In the genomic region with DNA sequence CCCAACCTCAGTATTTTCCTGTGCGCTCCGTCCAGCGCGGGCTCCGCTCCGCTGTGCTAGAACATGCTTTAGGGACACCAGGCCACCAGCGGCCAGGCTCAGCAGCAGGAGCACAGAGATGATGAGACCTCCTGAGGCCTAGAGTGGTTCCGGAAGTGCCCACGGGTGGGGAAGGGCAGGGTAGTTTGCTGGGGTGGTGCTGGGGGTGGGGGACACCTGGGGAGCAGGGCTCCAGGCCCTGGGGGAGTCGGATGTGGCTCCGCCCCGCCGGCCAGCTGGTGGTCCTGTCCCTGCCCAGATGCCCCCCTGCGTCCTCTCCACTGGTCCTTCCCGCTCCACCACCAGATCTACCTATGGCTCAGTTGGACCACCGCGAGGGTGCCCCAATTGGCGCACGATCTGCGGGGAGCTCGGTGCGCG, we compare ENCODE assay signal across 7 mouse cellular contexts. TPM values are rescaled to one million over a fixed set of nuclear protein-coding genes. Genes with fewer than 3 reads are reported as not detected.
DNase-seq lines count a peak whose midpoint lies in the region; ATAC-seq and TF ChIP-seq lines count a peak whose summit lies in the region.

No protein-coding gene starts in this region.

- H3K9me3 ChIP-seq in hindbrain, embryonic 16.5 days (ENCODE audit: control insufficient read depth, low read length), result no peaks in the 10 kb centered on the region
- H3K9me3 ChIP-seq in lung, postnatal 0 days (ENCODE audit: low read length), result no peaks in the 10 kb centered on the region

- peak; percentile 25; the same call in 1 of the 2 replicates for TF ChIP-seq POLR2A in lung, adult 2 months (IDR thresholded peaks at IDR 0.05; ENCODE audit: borderline replicate concordance, extremely low read depth, low read depth, low read length)

- H3K9ac ChIP-seq in hindbrain, embryonic 16.5 days (ENCODE audit: low read depth, low read length), result peak overlapping the region; percentile 59
- H3K9ac ChIP-seq in lung, postnatal 0 days (replicated peaks; ENCODE audit: low read depth), result peak overlapping the region; percentile 41; the same call in 1 of the 2 replicates

- ATAC-seq in hindbrain, embryonic 16.5 days, result peak; percentile 70
- peak; percentile 58 for ATAC-seq in lung, postnatal 0 days

- TF ChIP-seq EP300 in lung, postnatal 0 days (IDR thresholded peaks at IDR 0.05), result no peak

- peak overlapping the region; percentile 86 for H3K4me2 ChIP-seq in hindbrain, embryonic 16.5 days (ENCODE audit: low read length)
- H3K4me2 ChIP-seq in lung, postnatal 0 days (replicated peaks; ENCODE audit: low read depth, low read length), result peak overlapping the region; percentile 80

- no peaks in the 10 kb centered on the region for H3K36me3 ChIP-seq in hindbrain, embryonic 16.5 days (ENCODE audit: control insufficient read depth, insufficient read depth, low read length)
- H3K36me3 ChIP-seq in lung, postnatal 0 days (ENCODE audit: insufficient read depth, low read length), result no peaks in the 10 kb centered on the region

- H3K4me1 ChIP-seq in lung, adult 2 months (ENCODE audit: control insufficient read depth, insufficient read depth, low read length), result peaks cover 6% of the 10 kb centered on the region; the same call in 1 of the 2 replicates
- peaks cover 11% of the 10 kb centered on the region for H3K4me1 ChIP-seq in hindbrain, embryonic 16.5 days (ENCODE audit: control insufficient read depth, insufficient read depth, low read depth, low read length)
- 0 out of 2 replicates have a peak, but pooled peaks cover 3% of the 10 kb centered on the region for H3K4me1 ChIP-seq in lung, postnatal 0 days (ENCODE audit: insufficient read depth, low read depth, low read length)

- H3K27me3 ChIP-seq in hindbrain, embryonic 16.5 days (replicated peaks; ENCODE audit: control insufficient read depth, insufficient read depth, low read length), result no peaks in the 10 kb centered on the region
- H3K27me3 ChIP-seq in lung, postnatal 0 days (replicated peaks; ENCODE audit: insufficient read depth, low read length), result no peaks in the 10 kb centered on the region

- H3K4me3 ChIP-seq in lung, adult 2 months (replicated peaks; ENCODE audit: extremely low read depth, low read depth, low read length), result peak overlapping the region; percentile 25
- peak overlapping the region; percentile 44 for H3K4me3 ChIP-seq in hindbrain, embryonic 16.5 days (ENCODE audit: low read length)
- peak overlapping the region; percentile 34 for H3K4me3 ChIP-seq in lung, postnatal 0 days (ENCODE audit: low read depth, low read length)

- no peak for TF ChIP-seq CTCF in lung, adult 2 months (IDR thresholded peaks at IDR 0.05; ENCODE audit: insufficient read depth, low read length)
- no peak for TF ChIP-seq CTCF in lung, postnatal 0 days (IDR thresholded peaks at IDR 0.05)

- H3K27ac ChIP-seq in hindbrain, embryonic 16.5 days (ENCODE audit: low read depth, low read length), result no peak overlapping the region
- no peak overlapping the region for H3K27ac ChIP-seq in lung, postnatal 0 days (ENCODE audit: low read length)

- 8% methylated on average over 23 of the region's 23 CpGs for WGBS in lung, adult 2 months
- WGBS in hindbrain, embryonic 16.5 days, result 3% methylated on average over 23 of the region's 23 CpGs
- 2% methylated on average over 19 of the region's 23 CpGs for WGBS in lung, postnatal 0 days

- DNase-seq in lung, adult 2 months, result no peak
- no peak for DNase-seq in lung, adult 18-20 months
- peak; percentile 61 for DNase-seq in embryo, embryonic 9.5 days (ENCODE audit: extremely low spot score)
- DNase-seq in lung, postnatal 0 days (ENCODE audit: low spot score), result peak; percentile 55
- DNase-seq in thymus, postnatal 0 days (ENCODE audit: low spot score), result peak; percentile 69
- no peak for DNase-seq in cerebellum, adult 8-10 months

RNA-seq across cellular contexts. Expression of a gene that starts 3.5 kb away (rescaled TPM):
- polyA plus RNA-seq in lung, adult 2 months (2012; rRNA removed), result 0.03 and 0.09 TPM in 2 replicates
- polyA plus RNA-seq in hindbrain, embryonic 16.5 days (2015; fragmentation: Nextera tagmentation; extraction: Ambion mirVana), result 0.05 TPM in 1 of 2 replicates, not detected in the other
- polyA plus RNA-seq in lung, postnatal 0 days (2015; fragmentation: Nextera tagmentation; extraction: Ambion mirVana), result 0.12 TPM in 1 of 2 replicates, not detected in the other
- polyA plus RNA-seq in thymus, postnatal 0 days (2015; fragmentation: Nextera tagmentation; extraction: Ambion mirVana), result 0.94 and 1.3 TPM in 2 replicates

RNA-seq across cellular contexts. Expression of a gene that starts 7.9 kb away (rescaled TPM):
- polyA plus RNA-seq in lung, adult 2 months (2012; rRNA removed), result 57.1 and 72.3 TPM in 2 replicates
- 0.35 and 0.64 TPM in 2 replicates for polyA plus RNA-seq in hindbrain, embryonic 16.5 days (2015; fragmentation: Nextera tagmentation; extraction: Ambion mirVana)
- polyA plus RNA-seq in lung, postnatal 0 days (2015; fragmentation: Nextera tagmentation; extraction: Ambion mirVana), result 8.8 and 10.1 TPM in 2 replicates
- 1.9 and 2.0 TPM in 2 replicates for polyA plus RNA-seq in thymus, postnatal 0 days (2015; fragmentation: Nextera tagmentation; extraction: Ambion mirVana)

RNA-seq across cellular contexts. Expression of a gene that starts 10.3 kb away (rescaled TPM):
- 12.6 and 15.8 TPM in 2 replicates for polyA plus RNA-seq in lung, adult 2 months (2012; rRNA removed)
- 0.74 and 1.5 TPM in 2 replicates for polyA plus RNA-seq in hindbrain, embryonic 16.5 days (2015; fragmentation: Nextera tagmentation; extraction: Ambion mirVana)
- polyA plus RNA-seq in lung, postnatal 0 days (2015; fragmentation: Nextera tagmentation; extraction: Ambion mirVana), result 5.5 and 6.0 TPM in 2 replicates
- 0.39 and 0.46 TPM in 2 replicates for polyA plus RNA-seq in thymus, postnatal 0 days (2015; fragmentation: Nextera tagmentation; extraction: Ambion mirVana)

RNA-seq across cellular contexts. Expression of a gene that starts 14.5 kb away (rescaled TPM):
- polyA plus RNA-seq in lung, adult 2 months (2012; rRNA removed), result 83.9 and 89.2 TPM in 2 replicates
- 13.6 and 16.6 TPM in 2 replicates for polyA plus RNA-seq in hindbrain, embryonic 16.5 days (2015; fragmentation: Nextera tagmentation; extraction: Ambion mirVana)
- polyA plus RNA-seq in lung, postnatal 0 days (2015; fragmentation: Nextera tagmentation; extraction: Ambion mirVana), result 118 and 127 TPM in 2 replicates
- polyA plus RNA-seq in thymus, postnatal 0 days (2015; fragmentation: Nextera tagmentation; extraction: Ambion mirVana), result 7.9 and 8.6 TPM in 2 replicates

RNA-seq across cellular contexts. Expression of a gene that starts 17.9 kb away (rescaled TPM):
- polyA plus RNA-seq in lung, adult 2 months (2012; rRNA removed), result 415 and 628 TPM in 2 replicates
- 167 and 218 TPM in 2 replicates for polyA plus RNA-seq in hindbrain, embryonic 16.5 days (2015; fragmentation: Nextera tagmentation; extraction: Ambion mirVana)
- polyA plus RNA-seq in lung, postnatal 0 days (2015; fragmentation: Nextera tagmentation; extraction: Ambion mirVana), result 299 and 347 TPM in 2 replicates
- 21.6 and 22.2 TPM in 2 replicates for polyA plus RNA-seq in thymus, postnatal 0 days (2015; fragmentation: Nextera tagmentation; extraction: Ambion mirVana)

Comparison
In these comparisons a context has a peak if more than half of its experiments do, and no peak if none do; other contexts are left out.
1. DNase-seq: peak in embryo, embryonic 9.5 days (single experiment), lung, postnatal 0 days (single experiment) and thymus, postnatal 0 days (single experiment); none in lung, adult 2 months (single experiment), lung, adult 18-20 months (0 of 2) and cerebellum, adult 8-10 months (single experiment).
2. Peak in every context shown above with its lines, with median percentiles within 50 percentile points of each other: H3K4me3 ChIP-seq.